Mouse (Mus musculus) heart, adult 2 months (tissue): ENCODE data around the gene Mgp.

ENCODE experiments used
- CTCF ChIP-seq: fragments of 200-600 bp; IDR thresholded peaks from 2 replicates; pipeline ENCODE4 v1.8.1; 2022; ENCODE audit warnings: antibody characterized with exemption, mild to moderate bottlenecking, moderate library complexity
- POLR2A ChIP-seq: fragments of 200-500 bp; IDR thresholded peaks from 2 replicates; pipeline ENCODE4 v1.6.1; 2011; ENCODE audit warnings: mild to moderate bottlenecking, low read depth, low read length, control low read depth; ENCODE audit not compliant: insufficient read depth

DNA sequence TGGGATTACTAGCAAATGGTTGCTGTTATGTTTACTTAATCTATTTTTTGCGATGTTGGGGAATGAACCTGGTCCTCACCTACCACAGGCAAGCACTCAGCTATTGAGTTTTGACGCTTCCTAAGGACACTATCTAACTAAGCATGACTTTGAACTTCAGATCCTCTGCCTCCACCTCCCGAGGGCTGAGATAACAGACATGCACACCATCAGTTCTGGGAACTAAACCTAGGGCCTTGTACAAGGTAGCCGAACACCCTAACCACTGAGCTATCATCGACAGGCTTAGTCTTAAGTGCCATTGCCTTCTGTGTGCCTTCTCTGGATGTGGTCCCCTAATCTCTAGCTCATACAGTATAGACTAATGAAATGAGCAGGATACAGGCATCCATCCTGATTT is 10.3 kb downstream of the Mgp start:
- TF ChIP-seq CTCF (no peak), POLR2A (no peak)
